Mouse (Mus musculus) MN1 (cell line): ENCODE results near the gene Gabrb3.
A peak's percentile ranks its signal among the peaks of the same experiment; 100 is the strongest.

ENCODE experiments used
- DNase-seq: peaks from one replicate; pipeline ENCODE4 v3.0.0-alpha.2; 2016; ENCODE audit warnings: low spot score

Gabrb3 gene

DNA sequence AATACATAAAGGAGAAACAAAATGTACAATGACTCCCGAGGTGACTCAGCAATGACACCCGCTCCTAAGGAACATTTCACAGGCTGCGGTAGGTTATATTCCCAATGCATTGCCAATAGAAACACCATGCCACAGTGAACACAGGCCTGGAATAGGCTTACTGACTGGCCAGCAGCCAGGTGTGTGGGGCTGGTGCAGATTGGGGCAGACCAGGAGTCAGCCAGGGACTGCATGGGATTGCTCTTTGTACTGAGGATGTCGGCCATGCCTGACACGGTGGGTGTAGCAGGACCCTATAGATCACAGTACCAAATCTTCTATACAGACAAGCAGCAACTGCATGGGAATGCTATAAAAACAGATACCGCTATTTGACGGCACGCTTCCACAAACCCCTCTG is 110.5 kb downstream of the Gabrb3 start:
- DNase-seq: no peak

DNA sequence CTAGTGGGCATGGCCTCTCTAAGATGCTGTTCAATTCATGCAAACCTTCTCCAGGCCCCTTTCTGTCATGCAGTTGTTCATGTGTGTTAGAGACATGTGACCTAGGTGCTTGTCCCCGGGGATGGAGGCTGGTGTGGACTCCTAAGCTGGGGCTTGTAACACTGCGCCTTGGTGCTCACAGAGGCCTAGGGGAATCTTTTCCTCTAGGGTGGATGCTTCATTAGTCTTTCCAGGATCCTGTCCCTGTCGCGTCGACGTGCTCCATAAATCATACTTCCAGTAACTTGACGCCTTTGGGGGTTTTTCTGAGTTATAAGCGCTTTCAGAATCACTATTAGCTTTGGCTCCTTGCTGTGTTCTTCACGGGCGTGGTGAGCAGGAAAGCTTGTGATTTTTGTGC is 113.2 kb downstream of the Gabrb3 start:
- DNase-seq: no peak

DNA sequence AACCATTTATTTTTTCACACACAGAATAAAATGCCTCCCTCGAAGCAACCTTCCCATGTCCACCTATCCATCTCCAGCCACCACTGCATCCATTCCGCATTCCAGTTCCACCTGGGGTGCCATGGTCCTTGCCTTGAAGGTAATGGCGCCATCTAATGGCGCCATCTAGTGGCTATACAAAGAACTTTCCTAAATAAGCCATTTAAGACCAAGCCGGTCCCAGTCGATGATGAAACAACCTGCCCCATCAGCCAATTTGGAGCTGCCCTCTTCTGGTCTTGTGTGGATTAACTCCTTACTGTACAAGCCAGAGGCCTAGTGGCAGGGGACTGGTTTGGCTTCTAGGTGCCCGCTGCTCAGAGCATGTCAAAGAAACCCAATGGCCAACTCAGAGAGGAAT is 119.1 kb downstream of the Gabrb3 start:
- no peak for DNase-seq

DNA sequence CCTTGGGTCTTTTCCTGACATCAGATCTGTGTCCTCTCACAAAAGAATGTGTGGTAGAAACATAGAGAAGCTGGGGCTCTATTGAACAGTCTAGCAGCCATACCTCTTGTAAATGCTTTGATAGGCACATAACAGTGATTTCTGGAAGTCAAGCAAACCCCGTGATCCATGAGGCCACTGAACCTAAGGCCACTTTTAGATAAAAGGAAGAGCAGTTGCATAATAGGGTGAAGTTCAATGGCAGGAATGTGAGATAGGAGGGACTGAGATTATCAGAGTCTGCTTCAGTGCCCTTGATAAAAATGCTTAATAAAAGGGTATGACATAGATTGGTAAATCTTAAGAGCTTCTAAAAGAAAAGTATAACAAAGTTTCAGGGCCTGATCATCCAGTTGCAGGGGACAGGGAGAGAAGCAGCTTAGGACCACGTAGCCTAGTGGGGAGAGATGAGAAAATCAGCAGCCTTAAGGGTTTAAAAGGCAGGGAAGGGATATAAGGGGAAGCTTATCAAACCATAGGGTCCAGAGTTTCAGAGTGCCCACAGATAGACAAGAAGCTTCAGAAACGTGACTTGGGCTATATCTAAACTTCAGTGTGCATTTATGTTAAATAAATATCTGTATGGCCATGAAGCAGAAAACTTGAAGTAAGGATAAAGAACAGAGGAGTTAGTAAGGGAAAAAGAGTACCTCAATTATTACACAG is 141.4 kb downstream of the Gabrb3 start:
- no peak for DNase-seq

DNA sequence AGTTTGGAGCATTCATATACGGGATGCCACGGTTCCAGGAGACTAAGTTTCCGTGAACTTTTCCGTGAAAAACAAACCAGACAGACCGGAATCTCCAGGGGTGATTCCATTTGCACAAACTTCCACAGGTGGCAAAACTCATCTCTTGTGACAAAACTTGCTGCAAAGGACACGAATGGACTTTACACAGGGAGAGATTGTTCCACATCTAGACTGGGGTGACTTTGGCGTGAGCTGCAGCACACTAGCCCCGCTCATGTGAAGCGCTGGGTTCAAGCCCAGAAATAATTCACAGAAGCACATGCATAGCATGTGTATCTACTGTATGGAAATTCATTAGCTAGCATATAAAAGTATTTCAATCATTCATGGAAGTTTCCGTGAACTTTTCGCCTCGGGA is 144.9 kb downstream of the Gabrb3 start:
- no peak for DNase-seq

DNA sequence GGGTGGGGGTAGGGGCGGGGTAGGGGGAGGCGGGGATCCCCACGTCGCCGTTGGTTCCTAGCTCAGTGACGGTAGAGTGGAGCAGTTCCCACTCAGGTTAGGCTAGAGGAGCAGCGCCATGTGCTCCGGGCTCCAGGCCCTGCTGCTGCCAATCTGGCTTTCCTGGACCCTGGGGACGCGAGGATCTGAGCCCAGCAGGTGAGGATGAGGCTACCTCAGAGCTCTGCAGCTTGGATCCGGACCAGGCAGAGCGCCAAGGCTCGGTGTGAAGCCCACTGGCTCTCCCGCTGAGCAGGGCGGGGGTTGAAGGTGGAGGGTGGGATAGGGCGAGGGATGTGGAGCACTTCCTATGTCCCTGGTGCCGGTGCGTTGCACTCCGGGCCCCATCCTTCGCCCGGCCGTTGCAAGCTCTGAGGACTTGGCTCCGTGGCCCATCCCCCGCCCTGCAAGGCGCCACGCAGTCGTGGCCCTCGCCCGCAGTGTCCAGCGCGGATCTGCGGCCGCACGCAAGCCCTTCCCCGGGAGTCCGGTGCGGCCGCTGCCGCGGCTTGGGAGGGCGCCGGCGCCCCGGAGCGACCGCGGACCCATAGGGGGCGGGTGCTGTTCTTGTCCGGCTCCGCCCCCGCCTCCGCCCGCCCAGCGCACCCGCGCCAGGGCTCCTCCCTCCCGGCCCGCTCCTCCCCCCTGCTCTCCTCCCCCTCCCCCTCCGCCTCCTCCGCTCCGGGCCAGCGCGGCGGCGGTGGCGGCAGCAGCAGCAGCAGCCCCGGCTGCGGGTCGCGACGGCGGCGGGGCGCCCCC is 171.2 kb downstream of the Gabrb3 start:
- DNase-seq: peak; percentile 85

DNA sequence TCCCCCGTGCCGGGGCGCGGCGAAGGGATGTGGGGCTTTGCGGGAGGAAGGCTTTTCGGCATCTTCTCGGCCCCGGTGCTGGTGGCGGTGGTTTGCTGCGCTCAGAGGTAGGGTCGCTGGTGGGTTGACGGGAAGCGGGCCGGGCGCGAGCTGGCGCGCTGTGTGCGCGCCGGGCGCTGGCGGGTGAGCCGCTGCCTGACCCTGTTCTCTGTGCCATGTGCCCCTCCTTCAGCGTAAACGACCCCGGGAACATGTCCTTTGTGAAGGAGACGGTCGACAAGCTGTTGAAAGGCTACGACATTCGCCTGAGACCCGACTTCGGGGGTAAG is 171.7 kb downstream of the Gabrb3 start:
- no peak for DNase-seq

DNA sequence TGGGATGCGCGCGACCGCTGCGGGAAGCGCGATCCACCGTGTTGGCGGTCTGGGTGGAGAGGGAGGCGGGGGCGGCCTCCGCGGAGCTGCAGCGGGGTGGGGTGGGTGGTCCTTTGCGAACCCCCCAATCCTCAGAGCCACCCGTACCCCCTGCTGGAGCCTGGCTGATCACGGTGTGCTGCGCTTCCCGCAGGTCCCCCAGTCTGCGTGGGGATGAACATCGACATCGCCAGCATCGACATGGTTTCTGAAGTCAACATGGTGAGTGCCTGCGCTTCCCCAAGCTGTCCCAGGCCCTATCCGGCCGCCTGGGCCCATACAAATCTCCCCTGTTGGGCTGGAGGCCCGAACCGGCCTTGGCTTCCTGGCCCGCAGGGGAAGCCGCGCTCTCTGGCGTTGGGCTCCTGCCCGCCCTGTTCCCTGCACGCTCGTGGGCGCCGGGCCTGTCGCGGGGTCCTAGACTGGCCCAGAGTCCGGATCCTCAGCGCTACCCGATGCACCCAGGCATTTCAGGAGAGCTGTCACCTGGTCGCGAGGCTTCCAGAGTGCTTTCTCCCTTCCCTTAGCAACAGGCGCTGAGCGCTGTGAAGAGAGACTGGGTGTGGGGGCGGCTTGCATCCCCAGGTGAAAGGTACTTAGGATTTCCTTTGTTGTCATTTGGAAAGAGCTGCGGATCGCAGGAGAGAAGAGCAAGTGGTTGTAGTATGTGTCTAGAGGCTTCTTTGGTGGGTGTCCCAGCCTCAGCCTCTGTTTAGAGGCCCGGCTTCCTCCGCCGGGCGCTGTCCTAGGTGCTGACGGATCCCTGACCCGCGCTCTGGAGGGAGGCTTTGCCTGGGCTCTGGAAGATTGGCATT is 172.3 kb downstream of the Gabrb3 start:
- peak; percentile 33 for DNase-seq

DNA sequence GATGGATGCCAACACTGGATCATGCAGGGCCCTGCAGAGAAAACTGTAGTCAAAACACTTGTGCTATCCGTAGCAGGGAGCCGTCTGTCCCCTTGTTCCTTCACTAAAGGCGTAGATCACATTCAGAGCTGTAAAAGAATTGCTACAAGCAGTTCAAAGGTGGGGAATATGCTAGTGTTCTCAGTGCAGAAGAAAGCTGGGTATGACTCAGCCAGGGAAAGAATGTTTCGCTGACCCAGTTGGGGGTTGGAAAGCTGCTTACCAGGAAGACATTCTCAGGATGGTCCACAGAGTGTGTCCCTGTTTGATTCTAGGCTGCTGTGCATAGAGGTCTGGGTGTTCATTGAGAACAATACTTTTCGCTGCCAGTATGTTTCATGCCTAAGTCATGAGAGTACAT is 177.8 kb downstream of the Gabrb3 start:
- DNase-seq: no peak

DNA sequence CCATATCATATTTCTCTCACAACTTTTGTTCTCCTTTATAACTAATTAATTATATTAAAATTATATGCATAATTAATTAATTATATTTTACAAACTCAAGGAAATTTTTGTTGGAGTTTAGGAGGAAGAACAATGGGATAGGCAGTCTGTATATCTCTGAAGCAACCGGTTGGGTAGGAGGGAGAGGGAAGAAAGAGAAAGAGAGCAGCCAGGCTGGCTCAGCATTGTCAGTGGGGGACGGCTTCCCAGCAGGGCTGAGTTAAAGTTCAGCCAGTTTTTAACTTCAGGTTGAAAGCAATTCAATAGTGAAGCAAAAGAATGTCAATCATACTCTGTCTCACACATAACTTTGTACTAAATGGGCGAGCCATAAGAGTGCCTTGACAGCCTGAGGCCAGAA is 199.2 kb downstream of the Gabrb3 start:
- DNase-seq: no peak

DNA sequence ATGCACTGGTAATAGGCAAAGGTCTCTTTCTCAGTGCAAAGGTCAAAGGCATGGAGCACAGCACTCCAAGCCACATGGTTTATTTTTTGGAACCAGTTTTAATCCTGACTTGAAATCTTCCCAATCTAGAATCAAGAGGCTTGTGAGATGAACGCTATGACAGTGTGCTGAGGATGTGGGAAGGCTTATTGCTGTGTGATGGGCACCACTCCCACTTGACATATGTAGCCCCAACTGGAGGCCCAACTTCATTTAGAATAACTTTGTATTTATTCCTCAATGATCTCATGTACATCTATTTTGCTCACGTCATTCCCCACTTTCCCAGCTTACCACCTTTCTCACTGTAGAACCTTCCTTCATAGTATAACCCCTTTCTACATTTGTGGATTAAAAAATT is 200.5 kb downstream of the Gabrb3 start:
- DNase-seq: no peak

DNA sequence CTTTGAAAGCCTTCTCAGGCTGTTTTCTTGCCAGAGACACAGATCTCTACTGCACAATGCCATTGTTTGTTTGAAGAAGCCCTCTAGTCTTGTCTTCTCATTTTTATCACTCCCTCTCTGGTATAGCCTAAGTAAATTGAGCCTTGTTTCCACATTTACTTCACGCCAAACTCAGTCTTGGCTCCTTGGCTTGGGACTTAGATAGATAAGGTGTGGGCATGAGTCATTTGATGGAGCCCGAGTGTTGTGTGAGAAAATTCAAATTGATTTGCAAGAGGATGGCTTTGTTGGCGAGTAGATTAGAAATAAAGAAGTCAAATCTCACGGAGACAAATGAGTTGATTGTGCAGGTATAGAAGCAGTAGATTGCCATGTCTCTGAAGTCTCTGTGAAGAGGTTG is 204.2 kb downstream of the Gabrb3 start:
- no peak for DNase-seq

DNA sequence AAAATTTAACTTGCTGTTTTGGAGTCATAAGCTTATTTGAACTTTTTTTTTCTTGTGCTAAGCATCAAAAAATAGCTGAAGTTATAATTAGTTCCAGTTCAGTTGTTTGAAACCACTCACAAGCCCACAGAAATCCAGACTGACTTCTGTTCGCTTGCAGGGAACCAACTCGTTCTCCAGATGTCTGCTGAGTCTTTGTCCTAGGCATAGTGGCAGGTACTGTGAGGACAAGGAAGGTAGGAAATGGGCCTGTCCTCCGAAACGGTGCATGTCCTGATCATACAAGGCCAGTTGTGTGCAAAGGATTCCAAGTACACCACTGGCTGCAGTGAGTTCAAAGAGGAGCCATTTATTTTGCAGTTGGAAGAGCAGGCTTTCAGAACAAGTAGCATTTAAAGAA is 215.5 kb downstream of the Gabrb3 start:
- DNase-seq: no peak

DNA sequence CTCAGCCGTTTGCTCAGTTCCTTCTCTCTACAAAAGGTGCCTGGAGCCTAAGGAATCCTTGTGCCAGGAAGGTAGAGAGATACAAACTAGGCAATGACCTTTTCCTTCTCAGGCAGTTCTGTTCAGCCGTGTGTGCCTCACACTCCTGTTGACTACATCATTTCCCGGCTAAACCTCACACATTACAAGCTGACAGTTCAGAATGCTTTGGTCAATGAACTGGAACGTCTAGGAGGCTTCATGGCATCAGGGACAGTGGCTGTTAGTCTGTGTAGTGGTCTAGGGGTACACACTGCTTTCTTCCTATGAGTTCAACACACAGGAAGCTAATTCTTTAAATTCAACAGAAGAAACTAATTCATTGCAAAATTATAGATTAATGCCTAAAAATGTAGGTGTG is 216.2 kb downstream of the Gabrb3 start:
- DNase-seq: no peak

DNA sequence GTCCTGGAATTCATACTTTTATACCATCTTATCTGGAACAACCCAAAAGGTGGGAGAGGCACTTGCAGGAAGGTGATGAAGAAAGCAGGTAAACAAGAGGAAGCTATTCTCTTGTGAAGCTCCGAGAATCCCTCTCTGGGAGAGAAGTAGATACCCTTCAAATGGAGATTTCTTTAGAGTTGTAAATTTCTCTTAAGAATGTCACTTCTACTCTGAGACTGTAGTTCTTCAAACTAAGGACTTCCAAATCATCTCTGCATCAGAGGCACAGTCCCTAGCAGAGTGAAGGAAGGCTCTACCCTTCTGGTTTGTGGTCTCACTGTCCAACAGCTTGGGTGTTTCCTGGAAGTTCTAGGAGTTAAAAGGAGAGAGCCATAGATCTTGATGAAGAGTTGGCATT is 221.3 kb downstream of the Gabrb3 start:
- no peak for DNase-seq

DNA sequence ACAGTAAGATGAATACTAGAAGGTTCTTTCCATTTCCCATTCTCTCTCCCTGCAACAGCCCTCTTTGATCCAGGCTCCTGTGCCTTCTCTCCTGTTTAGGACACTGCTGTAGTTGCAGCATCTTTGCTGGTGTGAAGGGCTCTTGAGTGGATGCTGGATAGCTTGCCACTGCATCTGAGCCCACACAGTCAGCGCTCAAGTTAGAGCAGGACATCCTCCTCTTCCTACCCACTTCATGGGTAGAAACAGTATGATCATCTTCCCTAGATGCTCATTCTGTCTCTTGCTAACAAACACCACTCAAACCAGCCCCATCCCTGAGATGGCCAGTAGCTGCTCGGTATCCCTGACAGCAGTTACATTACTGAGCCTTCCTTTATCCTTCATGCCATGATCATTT is 227.9 kb downstream of the Gabrb3 start:
- no peak for DNase-seq

DNA sequence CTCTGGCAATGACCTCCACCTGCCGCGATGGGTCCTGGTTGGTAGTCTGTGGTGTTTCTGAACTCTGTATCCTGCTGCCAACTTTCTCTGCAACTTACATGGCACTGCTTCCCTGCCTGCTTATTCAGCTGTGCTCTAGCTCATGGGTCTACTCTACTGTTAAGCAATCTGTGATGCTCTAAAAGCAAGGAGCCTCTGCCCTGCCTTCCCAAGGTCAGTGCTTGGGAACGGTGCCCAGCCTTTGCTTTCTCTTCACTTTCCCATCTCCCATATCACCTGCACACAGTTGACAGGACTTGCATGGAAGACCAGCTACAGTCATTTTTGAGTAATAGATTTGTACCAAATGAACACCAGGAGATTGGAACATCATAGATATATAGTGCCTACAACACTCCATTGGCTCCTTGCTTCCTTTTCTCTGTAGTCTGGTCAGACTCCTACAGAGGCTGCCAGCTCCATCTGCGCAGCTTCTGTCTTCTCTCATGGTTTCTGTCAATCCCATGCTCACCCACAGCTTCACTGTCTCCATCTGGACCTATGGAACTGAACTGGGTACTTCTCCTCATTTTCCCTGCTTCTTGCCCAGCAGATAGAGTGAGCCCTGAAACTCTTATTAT is 228.8 kb downstream of the Gabrb3 start:
- DNase-seq: no peak

DNA sequence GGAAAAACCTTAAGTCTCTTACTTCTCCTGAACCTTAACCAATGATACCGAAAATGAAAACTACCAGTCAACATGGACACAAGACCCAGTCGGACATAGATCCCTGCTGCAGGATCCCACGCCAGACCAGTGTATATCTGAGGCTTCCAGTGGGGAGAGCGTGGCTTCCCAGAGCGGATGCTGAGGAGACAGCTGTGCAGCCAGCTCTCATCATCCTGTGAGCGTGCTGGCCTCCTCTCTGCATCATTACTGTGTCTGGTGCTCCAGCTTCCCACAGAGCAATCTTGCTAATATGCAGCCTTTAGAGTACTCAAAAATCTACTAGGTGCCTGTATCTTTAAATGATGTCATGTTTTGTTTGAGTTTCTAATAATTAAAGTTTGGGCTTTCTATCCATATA is 257.9 kb downstream of the Gabrb3 start:
- DNase-seq: no peak

DNA sequence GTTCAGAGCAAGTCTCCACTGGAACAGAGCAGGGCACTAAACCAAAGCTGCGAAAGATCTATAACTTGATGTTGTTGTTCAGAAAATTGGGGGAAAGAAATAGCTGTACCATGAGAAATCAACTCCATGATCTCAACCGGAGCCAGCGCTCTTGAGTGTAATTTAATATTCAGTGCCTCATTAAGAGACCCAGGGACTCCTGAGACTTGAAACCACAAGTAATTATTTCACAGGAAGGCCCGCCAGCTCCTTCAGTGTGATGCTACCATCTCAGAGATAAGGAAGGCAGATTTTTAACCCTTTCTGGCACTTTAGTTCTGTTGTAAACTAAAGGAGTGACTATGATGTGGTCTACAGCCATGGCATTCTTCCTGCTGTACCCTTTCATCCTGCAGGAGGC is 270.3 kb downstream of the Gabrb3 start:
- peak; percentile 34 for DNase-seq

DNA sequence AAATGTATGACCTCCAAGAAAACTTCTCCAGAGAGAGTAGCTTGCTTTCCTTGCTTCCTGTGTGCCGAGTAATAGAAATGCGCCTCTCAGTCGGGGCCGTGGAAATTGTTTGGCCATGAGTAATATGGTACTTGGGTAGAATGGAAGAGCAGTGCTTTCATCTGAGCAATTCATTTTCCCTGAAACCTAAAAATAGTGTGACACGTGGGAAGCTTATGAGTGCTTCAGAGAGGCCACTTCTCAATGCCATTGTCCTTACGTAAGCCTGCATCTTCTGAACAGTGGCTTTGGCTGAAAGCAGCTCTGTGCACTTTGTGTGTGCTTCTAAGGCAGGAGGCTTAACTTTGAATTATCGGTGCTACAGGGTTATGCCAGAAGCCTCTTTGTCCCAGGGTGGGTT is 280.9 kb downstream of the Gabrb3 start:
- DNase-seq: no peak

DNA sequence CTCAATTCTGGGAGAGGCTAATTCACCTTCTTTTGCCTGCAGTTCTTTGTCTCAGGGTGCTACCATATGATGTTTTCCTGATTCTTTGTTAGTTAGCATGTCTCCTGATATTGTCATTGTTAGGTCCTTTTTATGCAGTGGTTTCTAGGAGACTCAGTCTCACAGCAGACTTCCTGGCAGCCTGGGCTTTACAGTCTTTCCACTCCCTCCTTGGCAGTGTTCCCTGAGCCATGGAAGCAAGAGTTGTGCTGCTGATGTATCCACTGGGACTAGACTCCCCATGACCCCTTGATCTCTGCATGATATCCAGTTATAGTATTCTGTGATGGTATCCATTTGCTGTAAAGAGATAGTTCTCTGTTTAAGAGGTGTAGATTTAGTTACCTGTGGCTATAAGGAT is 281.6 kb downstream of the Gabrb3 start:
- DNase-seq: no peak

DNA sequence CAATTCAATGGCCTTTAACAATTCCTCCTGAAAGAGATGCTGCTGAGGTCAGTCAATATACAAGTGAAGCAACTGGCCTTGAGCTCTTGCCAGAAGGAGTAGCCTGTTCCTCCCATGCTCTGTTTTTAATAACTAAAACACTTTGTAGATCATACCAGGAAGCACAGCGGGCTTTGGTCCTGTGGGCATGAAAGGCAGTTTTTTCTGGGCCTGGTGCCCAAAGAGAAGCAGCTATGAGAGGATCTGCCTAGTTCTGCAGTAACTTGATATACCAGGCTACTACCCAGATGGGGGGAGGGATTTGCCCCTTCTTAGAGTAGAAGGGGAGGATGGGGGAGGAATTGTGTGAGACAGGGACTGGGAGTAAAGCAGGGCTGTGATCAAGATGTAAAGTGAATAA is 284.1 kb downstream of the Gabrb3 start:
- DNase-seq: peak; percentile 57

DNA sequence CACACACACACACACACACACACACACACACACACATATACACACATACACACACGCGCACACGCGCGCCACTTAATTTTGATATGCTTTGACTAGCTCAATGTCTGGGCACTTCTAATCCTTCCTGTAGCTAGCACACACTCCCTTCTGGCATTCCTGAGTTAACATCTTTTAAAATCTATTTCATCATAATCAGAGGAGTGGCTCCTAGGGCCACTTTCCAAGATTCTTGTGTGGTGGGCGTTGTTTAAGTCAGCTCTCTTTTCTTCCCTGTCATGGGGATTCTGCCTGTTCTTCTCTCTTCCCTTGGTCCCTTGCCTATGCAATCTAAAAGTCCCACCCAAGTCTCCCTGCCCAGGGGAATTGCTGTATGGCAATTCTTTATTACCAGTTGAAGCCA is 286.6 kb downstream of the Gabrb3 start:
- DNase-seq: no peak
